Mouse (Mus musculus): ENCODE data around the gene Mrpl10. TPM values are rescaled to one million over a fixed set of nuclear protein-coding genes. Genes with fewer than 3 reads are reported as not detected.

Gene Mrpl10
- polyA plus RNA-seq, 1 experiment from 2014 or later: 63.7 TPM

- peaks cover 82% of the 10 kb centered on the region for H3K27me3 ChIP-seq (replicated peaks)
- WGBS: under 1% methylated on average over 36 of the region's 36 CpGs
- no peak for ATAC-seq (ENCODE audit: low FRiP score)
- H3K27ac ChIP-seq (replicated peaks): no peak overlapping the region
- H3K36me3 ChIP-seq: no peaks in the 10 kb centered on the region
- H3K4me1 ChIP-seq: peaks cover 38% of the 10 kb centered on the region
- H3K4me2 ChIP-seq: peak overlapping the region; percentile 56
- H3K9me3 ChIP-seq (replicated peaks): no peaks in the 10 kb centered on the region
- peak overlapping the region; percentile 34 for H3K4me3 ChIP-seq (replicated peaks)
- H3K9ac ChIP-seq (replicated peaks): no peak overlapping the region
Measured at GRCm38 (mm10) chr11:97017696-97018582, 23.4 kb upstream of the Mrpl10 start.

- Histone ChIP-seq H3K27me3 (replicated peaks) (peaks cover 90% of the 10 kb centered on the region), H3K4me3 (replicated peaks) (peak overlapping the region; percentile 34), H3K36me3 (no peaks in the 10 kb centered on the region), H3K9ac (replicated peaks) (no peak overlapping the region), H3K27ac (replicated peaks) (no peak overlapping the region), H3K9me3 (replicated peaks) (no peaks in the 10 kb centered on the region), H3K4me2 (peak overlapping the region; percentile 56), H3K4me1 (peaks cover 38% of the 10 kb centered on the region)
- no peak for ATAC-seq (ENCODE audit: low FRiP score)
- WGBS: under 1% methylated on average over 44 of the region's 68 CpGs
Measured at GRCm38 (mm10) chr11:97018583-97019344, 22.6 kb upstream of the Mrpl10 start.

- Histone ChIP-seq H3K9ac (replicated peaks) (no peak overlapping the region), H3K4me3 (replicated peaks) (no peak overlapping the region)
- WGBS: 5% methylated on average over 13 of the region's 13 CpGs
Measured at GRCm38 (mm10) chr11:97019345-97019708, 22.0 kb upstream of the Mrpl10 start.

GRCm38 (mm10) chr11:97021121-97021765, 20.1 kb upstream of the Mrpl10 start:
- ATAC-seq (ENCODE audit: low FRiP score): 0 out of 2 replicates have a peak, but pooled peaks have one; percentile 1
- Histone ChIP-seq H3K27me3 (replicated peaks) (peaks cover 87% of the 10 kb centered on the region), H3K27ac (replicated peaks) (no peak overlapping the region), H3K9me3 (replicated peaks) (no peaks in the 10 kb centered on the region), H3K4me3 (replicated peaks) (peak overlapping the region; percentile 50), H3K4me2 (peak overlapping the region; percentile 84), H3K9ac (replicated peaks) (no peak overlapping the region), H3K36me3 (no peaks in the 10 kb centered on the region), H3K4me1 (peaks cover 48% of the 10 kb centered on the region)
- 3% methylated on average over 27 of the region's 27 CpGs for WGBS

More at GRCm38 (mm10) chr11:97019345-97019708, 22.0 kb upstream of the Mrpl10 start:
- no peak for ATAC-seq (ENCODE audit: low FRiP score)
- Histone ChIP-seq H3K27ac (replicated peaks) (no peak overlapping the region), H3K4me2 (peak overlapping the region; percentile 56; the same call in 1 of the 2 replicates), H3K27me3 (replicated peaks) (peaks cover 90% of the 10 kb centered on the region), H3K9me3 (replicated peaks) (no peaks in the 10 kb centered on the region), H3K36me3 (no peaks in the 10 kb centered on the region), H3K4me1 (peaks cover 38% of the 10 kb centered on the region)

- ATAC-seq (ENCODE audit: low FRiP score): peak; percentile 60; the same call in 1 of the 2 replicates
- no peaks in the 10 kb centered on the region for H3K36me3 ChIP-seq
- H3K27me3 ChIP-seq (replicated peaks): peaks cover 80% of the 10 kb centered on the region
- no peaks in the 10 kb centered on the region for H3K9me3 ChIP-seq (replicated peaks)
- H3K4me3 ChIP-seq (replicated peaks): peak overlapping the region; percentile 50
- H3K9ac ChIP-seq (replicated peaks): peak overlapping the region; percentile 51
- H3K27ac ChIP-seq (replicated peaks): no peak overlapping the region
- under 1% methylated on average over 50 of the region's 50 CpGs for WGBS
- H3K4me1 ChIP-seq: peaks cover 48% of the 10 kb centered on the region
- H3K4me2 ChIP-seq: peak overlapping the region; percentile 84
Measured at GRCm38 (mm10) chr11:97021873-97022484, 19.4 kb upstream of the Mrpl10 start.

GRCm38 (mm10) chr11:97024977-97025376, 16.4 kb upstream of the Mrpl10 start:
- Histone ChIP-seq H3K27me3 (replicated peaks) (peaks cover 56% of the 10 kb centered on the region), H3K36me3 (no peaks in the 10 kb centered on the region), H3K27ac (replicated peaks) (no peak overlapping the region), H3K4me1 (peaks cover 30% of the 10 kb centered on the region), H3K4me3 (replicated peaks) (no peak overlapping the region), H3K9me3 (replicated peaks) (no peaks in the 10 kb centered on the region), H3K9ac (replicated peaks) (no peak overlapping the region), H3K4me2 (no peak overlapping the region)
- WGBS: 31% methylated on average over 10 of the region's 10 CpGs
- ATAC-seq (ENCODE audit: low FRiP score): no peak

- peak overlapping the region; percentile 54 for H3K4me2 ChIP-seq
- H3K4me3 ChIP-seq (replicated peaks): peak overlapping the region; percentile 28
- H3K9me3 ChIP-seq (replicated peaks): no peaks in the 10 kb centered on the region
- H3K27ac ChIP-seq (replicated peaks): no peak overlapping the region
- H3K4me1 ChIP-seq: peaks cover 38% of the 10 kb centered on the region
- no peaks in the 10 kb centered on the region for H3K36me3 ChIP-seq
- H3K27me3 ChIP-seq (replicated peaks): peaks cover 47% of the 10 kb centered on the region
- 2% methylated on average over 17 of the region's 17 CpGs for WGBS
- 0 out of 2 replicates have a peak, but pooled peaks have one; percentile 3 for ATAC-seq (ENCODE audit: low FRiP score)
- H3K9ac ChIP-seq (replicated peaks): peak overlapping the region; percentile 32
Measured at GRCm38 (mm10) chr11:97025721-97026344, 15.5 kb upstream of the Mrpl10 start.

GRCm38 (mm10) chr11:97029686-97030417, 11.5 kb upstream of the Mrpl10 start, which contains the start of gene Scrn2:
Scrn2 (plus strand) TSS chr11:97029938.
- ATAC-seq (ENCODE audit: low FRiP score): peak; percentile 83
- no peaks in the 10 kb centered on the region for H3K36me3 ChIP-seq
- WGBS: under 1% methylated on average over 25 of the region's 25 CpGs
- peaks cover 8% of the 10 kb centered on the region; the same call in 1 of the 2 replicates for H3K27me3 ChIP-seq (replicated peaks)
- peak within 1 kb of the TSS; percentile 79 for H3K9ac ChIP-seq (replicated peaks)
- peaks cover 20% of the 10 kb centered on the region for H3K4me1 ChIP-seq
- peak within 1 kb of the TSS; percentile 87 for H3K4me2 ChIP-seq
- H3K9me3 ChIP-seq (replicated peaks): no peaks in the 10 kb centered on the region
- H3K4me3 ChIP-seq (replicated peaks): peak within 1 kb of the TSS; percentile 70
- H3K27ac ChIP-seq (replicated peaks): peak within 1 kb of the TSS; percentile 85

- Histone ChIP-seq H3K27ac (replicated peaks) (peak overlapping the region; percentile 85), H3K4me1 (peaks cover 18% of the 10 kb centered on the region), H3K36me3 (no peaks in the 10 kb centered on the region), H3K4me2 (peak overlapping the region; percentile 87), H3K4me3 (replicated peaks) (peak overlapping the region; percentile 70), H3K9me3 (replicated peaks) (no peaks in the 10 kb centered on the region), H3K27me3 (replicated peaks) (peaks cover 4% of the 10 kb centered on the region; the same call in 1 of the 2 replicates), H3K9ac (replicated peaks) (peak overlapping the region; percentile 79)
- 20% methylated on average over 15 of the region's 15 CpGs for WGBS
- no peak for ATAC-seq (ENCODE audit: low FRiP score)
Measured at GRCm38 (mm10) chr11:97030426-97030825, 10.9 kb upstream of the Mrpl10 start.

GRCm38 (mm10) chr11:97031977-97032376, 9.4 kb upstream of the Mrpl10 start:
- 86% methylated on average over 12 of the region's 12 CpGs for WGBS
- Histone ChIP-seq H3K9me3 (replicated peaks) (no peaks in the 10 kb centered on the region), H3K4me3 (replicated peaks) (no peak overlapping the region), H3K36me3 (no peaks in the 10 kb centered on the region), H3K4me1 (peaks cover 10% of the 10 kb centered on the region), H3K9ac (replicated peaks) (no peak overlapping the region), H3K4me2 (no peak overlapping the region), H3K27me3 (replicated peaks) (no peaks in the 10 kb centered on the region), H3K27ac (replicated peaks) (no peak overlapping the region)
- ATAC-seq (ENCODE audit: low FRiP score): no peak
